Mouse (Mus musculus) CH12.LX (cell line): ENCODE data around the gene Eef1akmt1. TPM values are rescaled to one million over a fixed set of nuclear protein-coding genes. Genes with fewer than 3 reads are reported as not detected.

ENCODE experiments used
- DNase-seq: peaks from one replicate; pipeline ENCODE4 v3.0.0-alpha.2; 2013; ENCODE audit errors: extremely low read depth
- H3K27ac ChIP-seq: 2 replicates; pipeline ENCODE4 v1.5.1; 2012; ENCODE audit warnings: low read depth, mild to moderate bottlenecking, control low read depth, moderate library complexity; ENCODE audit not compliant: insufficient read depth
- H3K27me3 ChIP-seq: replicated peaks from 2 replicates; pipeline ENCODE3; 2012; ENCODE audit warnings: inconsistent platforms
- H3K36me3 ChIP-seq, 2 experiments: replicated peaks in 1 of 2; 2 replicates each; pipeline versions ENCODE3 to v1.6.1; 2012; ENCODE audit warnings: inconsistent platforms in 1 of 2, low read length in 1 of 2, mild to moderate bottlenecking in 1 of 2, mixed read lengths in 1 of 2, moderate library complexity in 1 of 2; ENCODE audit not compliant: control insufficient read depth in 1 of 2, insufficient read depth in 1 of 2
- H3K4me1 ChIP-seq, 2 experiments: 2 replicates each; pipeline ENCODE4 v1.6.1; 2012; ENCODE audit warnings: inconsistent platforms in 1 of 2, moderate library complexity in 1 of 2; ENCODE audit not compliant: insufficient read depth in 2 of 2, control insufficient read depth in 1 of 2
- H3K4me2 ChIP-seq: 2 replicates; pipeline ENCODE4 v1.6.1; 2012; ENCODE audit warnings: low read depth, mild to moderate bottlenecking, control low read depth; ENCODE audit not compliant: poor library complexity, insufficient read depth, severe bottlenecking
- H3K4me3 ChIP-seq, 3 experiments: fragments of 150-350 bp in 1 of 3; sonication (generic) in 1 of 3; replicated peaks in 1 of 3; 2 replicates each; pipeline versions ENCODE3 to v1.5.1; 2011 to 2012; ENCODE audit warnings: low read depth in 2 of 3, low read length in 2 of 3, mild to moderate bottlenecking in 2 of 3, moderate library complexity in 2 of 3, control low read depth in 1 of 3, improper control_type of control experiment in 1 of 3, inconsistent platforms in 1 of 3, mixed read lengths in 1 of 3; ENCODE audit not compliant: poor library complexity in 1 of 3
- H3K79me2 ChIP-seq: replicated peaks from 2 replicates; pipeline ENCODE4 v1.6.1; 2012; ENCODE audit warnings: mild to moderate bottlenecking, moderate library complexity; ENCODE audit not compliant: control insufficient read depth, poor library complexity, insufficient read depth, severe bottlenecking; ENCODE audit errors: extremely low read depth
- H3K9ac ChIP-seq: 2 replicates; pipeline ENCODE4 v1.6.1; 2012; ENCODE audit warnings: low read depth, mild to moderate bottlenecking, control low read depth, moderate library complexity; ENCODE audit not compliant: insufficient read depth
- H3K9me3 ChIP-seq: replicated peaks from 2 replicates; pipeline ENCODE3; 2012; ENCODE audit warnings: low read length, inconsistent platforms, mixed read lengths
- BHLHE40 ChIP-seq: IDR thresholded peaks from 2 replicates; pipeline ENCODE4 v1.6.1; 2011; ENCODE audit warnings: mild to moderate bottlenecking, low read depth, low read length, improper control_type of control experiment
- CHD2 ChIP-seq: IDR thresholded peaks from 2 replicates; pipeline ENCODE4 v1.6.1; 2011; ENCODE audit warnings: low read length, improper control_type of control experiment
- CTCF ChIP-seq, 2 experiments: IDR thresholded peaks in 1 of 2; conservative IDR thresholded peaks in 1 of 2; 2 replicates each; pipeline ENCODE4 v1.5.1; 2011 to 2012; ENCODE audit warnings: low read depth in 2 of 2, low read length in 2 of 2, improper control_type of control experiment in 1 of 2, inconsistent platforms in 1 of 2, mild to moderate bottlenecking in 1 of 2, moderate library complexity in 1 of 2
- E2F4 ChIP-seq: IDR thresholded peaks from 2 replicates; pipeline ENCODE4 v1.6.1; 2011; ENCODE audit warnings: low read depth, low read length, improper control_type of control experiment; ENCODE audit not compliant: insufficient replicate concordance
- IRF4 ChIP-seq: IDR thresholded peaks from 2 replicates; pipeline ENCODE4 v1.6.1; 2014; ENCODE audit warnings: low read depth, mild to moderate bottlenecking, inconsistent platforms, low read length, improper control_type of control experiment
- JUND ChIP-seq: conservative IDR thresholded peaks from 2 replicates; pipeline ENCODE4 v1.6.1; 2011; ENCODE audit warnings: low read depth, low read length, improper control_type of control experiment
- MAX ChIP-seq: IDR thresholded peaks from 2 replicates; pipeline ENCODE4 v1.6.1; 2011; ENCODE audit warnings: low read length, improper control_type of control experiment
- MAZ ChIP-seq: IDR thresholded peaks from 2 replicates; pipeline ENCODE4 v1.6.1; 2012; ENCODE audit warnings: low read depth, mild to moderate bottlenecking, inconsistent platforms, low read length, improper control_type of control experiment, moderate library complexity
- MXI1 ChIP-seq: IDR thresholded peaks from 2 replicates; pipeline ENCODE4 v1.6.1; 2011; ENCODE audit warnings: mild to moderate bottlenecking, low read depth, low read length, improper control_type of control experiment
- MYC ChIP-seq: IDR thresholded peaks from 2 replicates; pipeline ENCODE4 v1.6.1; 2011; ENCODE audit warnings: low read depth, mild to moderate bottlenecking, improper control_type of control experiment, low read length
- NELFE ChIP-seq: IDR thresholded peaks from 2 replicates; pipeline ENCODE4 v1.6.1; 2011; ENCODE audit warnings: low read depth, low read length, improper control_type of control experiment
- PAX5 ChIP-seq: IDR thresholded peaks from 2 replicates; pipeline ENCODE4 v1.6.1; 2012; ENCODE audit warnings: low read length, inconsistent platforms, mixed read lengths
- POLR2A ChIP-seq: IDR thresholded peaks from 2 replicates; pipeline ENCODE4 v1.6.1; 2011; ENCODE audit warnings: low read depth, mild to moderate bottlenecking, improper control_type of control experiment, low read length
- POLR2AphosphoS2 ChIP-seq: IDR thresholded peaks from 2 replicates; pipeline ENCODE4 v1.6.1; 2011; ENCODE audit warnings: low read depth, low read length, improper control_type of control experiment
- TCF12 ChIP-seq: IDR thresholded peaks from 2 replicates; pipeline ENCODE4 v1.6.1; 2014; ENCODE audit warnings: low read depth, mild to moderate bottlenecking, inconsistent platforms, low read length, improper control_type of control experiment
- USF1 ChIP-seq: IDR thresholded peaks from 2 replicates; pipeline ENCODE4 v1.6.1; 2014; ENCODE audit warnings: low read depth, mild to moderate bottlenecking, inconsistent platforms, low read length, improper control_type of control experiment
- ZC3H11A ChIP-seq: IDR thresholded peaks from 2 replicates; pipeline ENCODE4 v1.6.1; 2012; ENCODE audit warnings: low read depth, mild to moderate bottlenecking, inconsistent platforms, low read length, improper control_type of control experiment
- ZKSCAN1 ChIP-seq: IDR thresholded peaks from 2 replicates; pipeline ENCODE4 v1.6.1; 2012; ENCODE audit warnings: low read depth, inconsistent platforms, low read length, improper control_type of control experiment, borderline replicate concordance
- dilution Hi-C: fragments of 300-500 bp; cut with MboI; formaldehyde crosslinking; loops from 2 replicates; pipeline ENCODE4 v1.14.3; 2020; ENCODE audit warnings: low sequenced_read_pairs; ENCODE audit not compliant: extremely low pct_unique_long_range_greater_than_20kb, extremely low pct_ligation_motif_present
- in situ Hi-C: fragments of 300-500 bp; cut with MboI; formaldehyde crosslinking; loops from 3 replicates; pipeline ENCODE4 v1.14.3; 2019; ENCODE audit warnings: low sequenced_read_pairs, low pct_ligation_motif_present, low pct_unique_long_range_greater_than_20kb, mixed read lengths
- polyA plus RNA-seq: library from polyadenylated mRNA; unstranded; fragments of >175 nt; gene quantifications from 2 replicates; pipeline ENCODE4 v1.2.1, GENCODE M21; 2012; ENCODE audit warnings: low read depth; ENCODE audit not compliant: insufficient read length
- total RNA-seq, 2 experiments: library from RNA; depleted of rRNA; stranded (reverse); fragments of 300-350 nt in 1 of 2; fragments of >200 nt in 1 of 2; gene quantifications; 2 replicates each; pipeline ENCODE4 v1.2.3; 2012 to 2014

The Eef1akmt1 gene
- total and polyA plus RNA-seq, 3 experiments: 52.2 to 105 (median 74.5) TPM

DNA sequence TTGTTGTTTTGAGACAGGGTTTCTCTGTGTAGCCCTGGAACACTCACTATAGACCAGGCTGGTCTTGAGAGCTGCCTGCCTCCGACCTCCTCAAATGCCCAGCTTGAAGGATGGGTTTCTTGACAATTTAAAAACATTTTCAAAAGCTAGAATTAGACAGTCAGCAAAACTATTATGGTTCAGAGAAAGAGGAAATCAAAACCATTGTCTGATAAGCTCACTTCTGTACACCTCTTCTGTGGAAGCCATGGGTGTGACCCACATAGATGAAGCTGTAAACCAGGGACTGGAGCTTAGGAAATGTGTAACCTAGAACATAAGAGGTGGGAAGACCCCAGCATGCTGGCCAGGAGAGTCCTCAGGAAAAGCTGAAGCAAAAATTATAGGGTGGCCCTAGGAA, 14.5 kb downstream of the Eef1akmt1 start:
- Histone ChIP-seq H3K9me3 (no peaks in the 10 kb centered on the region), H3K27me3 (no peaks in the 10 kb centered on the region), H3K36me3 (peaks cover 17 to 71% of the 10 kb centered on the region in 2 experiments), H3K9ac (no peak overlapping the region), H3K4me3 (no peak overlapping the region), H3K27ac (no peak overlapping the region), H3K4me2 (no peak overlapping the region), H3K79me2 (no peaks in the 10 kb centered on the region), H3K4me1 (peaks cover 5 to 9% of the 10 kb centered on the region in 2 experiments)
- TF ChIP-seq MAZ (no peak), BHLHE40 (no peak), CHD2 (no peak), MYC (no peak), E2F4 (no peak), ZC3H11A (no peak), POLR2A (no peak), CTCF (conservative IDR thresholded peaks at IDR 0.05 in 1 of 2, IDR thresholded peaks at IDR 0.05 in 1 of 2; ENCODE audit: low read depth in 2 of 2, low read length in 2 of 2) (no peak), POLR2AphosphoS2 (no peak), JUND (no peak), NELFE (no peak), MXI1 (no peak), IRF4 (no peak), TCF12 (no peak), PAX5 (no peak)
- no peak for DNase-seq
- dilution Hi-C loops: no loop called here
- in situ Hi-C loops: no loop called here

DNA sequence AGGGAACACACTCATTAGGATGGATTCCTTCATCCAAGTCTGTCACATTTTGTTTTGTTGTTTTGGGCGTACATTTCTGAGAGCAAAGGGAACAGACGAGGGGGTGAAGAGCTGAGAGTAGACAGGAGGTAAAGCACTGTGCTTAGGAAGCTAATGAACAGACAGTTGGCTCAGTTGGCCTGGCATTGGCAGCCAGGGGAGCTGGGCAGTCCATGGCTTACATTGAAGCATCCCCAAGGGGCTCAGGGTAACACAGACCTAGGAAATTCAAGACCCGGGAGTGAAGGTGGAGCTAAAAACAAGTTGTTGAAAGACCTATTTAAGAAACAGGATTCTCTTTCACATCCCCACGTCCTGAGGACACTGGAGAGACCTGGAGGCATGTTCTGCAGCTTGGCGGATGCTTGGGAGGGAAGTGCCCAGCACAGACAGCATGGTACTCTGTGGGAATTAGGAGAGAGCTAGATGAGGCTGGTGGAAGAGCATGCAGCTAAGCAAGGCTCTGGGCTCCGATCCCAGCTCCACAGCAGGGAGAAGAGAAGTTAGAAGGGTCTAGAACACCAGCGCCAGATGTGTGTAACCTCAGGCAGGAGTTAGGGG, 15.8 kb downstream of the Eef1akmt1 start:
- Histone ChIP-seq H3K27ac (no peak overlapping the region), H3K4me2 (no peak overlapping the region)
- no peak for DNase-seq
- TF ChIP-seq MYC (no peak), MAX (no peak), POLR2A (no peak), USF1 (no peak), E2F4 (no peak), ZKSCAN1 (no peak), CHD2 (no peak)
- TF ChIP-seq, all 38 proteins: peak for 0
- Histone ChIP-seq H3K36me3 (peaks cover 17 to 63% of the 10 kb centered on the region in 2 experiments), H3K79me2 (no peaks in the 10 kb centered on the region), H3K27me3 (no peaks in the 10 kb centered on the region), H3K9ac (no peak overlapping the region), H3K9me3 (no peaks in the 10 kb centered on the region), H3K4me1 (peaks cover 5 to 9% of the 10 kb centered on the region in 2 experiments), H3K4me3 (no peak overlapping the region)
- in situ Hi-C loops (no loop called here), dilution Hi-C loops (no loop called here)
